Mouse (Mus musculus) myocyte (in vitro differentiated cells): ENCODE measurements around the gene Gm45785. TPM values are rescaled to one million over a fixed set of nuclear protein-coding genes. Genes with fewer than 3 reads are reported as not detected.

ENCODE experiments used
- H3K27me3 ChIP-seq: one replicate; pipeline ENCODE4 v1.6.1; 2011; ENCODE audit not compliant: control insufficient read depth, insufficient read depth, insufficient read length
- H3K36me3 ChIP-seq: one replicate; pipeline ENCODE4 v1.6.1; 2011; ENCODE audit not compliant: control insufficient read depth, insufficient read depth
- H3K4me2 ChIP-seq: one replicate; pipeline ENCODE4 v1.6.1; 2011; ENCODE audit warnings: low read depth, control low read depth
- H3K4me3 ChIP-seq: one replicate; pipeline ENCODE4 v1.5.1; 2011; ENCODE audit warnings: mild to moderate bottlenecking, control low read depth, moderate library complexity
- H3K79me2 ChIP-seq: one replicate; pipeline ENCODE4 v1.6.1; 2011; ENCODE audit not compliant: control insufficient read depth, insufficient read depth
- H3ac ChIP-seq: one replicate; pipeline ENCODE4 v1.6.1; 2011; ENCODE audit not compliant: control insufficient read depth, insufficient read length
- CEBPB ChIP-seq: IDR thresholded peaks from 2 replicates; pipeline ENCODE4 v1.6.1; 2011; ENCODE audit warnings: mild to moderate bottlenecking, moderate library complexity; ENCODE audit not compliant: poor library complexity, insufficient read depth, severe bottlenecking
- E2F4 ChIP-seq: IDR thresholded peaks from one replicate; pipeline ENCODE4 v1.6.1; 2011; ENCODE audit warnings: mild to moderate bottlenecking, control low read depth, moderate library complexity; ENCODE audit not compliant: insufficient read depth
- MAX ChIP-seq: IDR thresholded peaks from one replicate; pipeline ENCODE4 v1.6.1; 2011; ENCODE audit warnings: low read depth, mild to moderate bottlenecking, control low read depth
- MYOD1 ChIP-seq, 3 experiments: IDR thresholded peaks; one replicate each; pipeline ENCODE4 v1.6.1; 2011; ENCODE audit warnings: control low read depth in 2 of 3, low read depth in 2 of 3, mild to moderate bottlenecking in 2 of 3, moderate library complexity in 1 of 3; ENCODE audit not compliant: insufficient read length in 2 of 3, control insufficient read depth in 1 of 3
- MYOG ChIP-seq, 3 experiments: IDR thresholded peaks; one replicate each; pipeline ENCODE4 v1.6.1; 2011; ENCODE audit warnings: control low read depth in 2 of 3, low read depth in 2 of 3, mild to moderate bottlenecking in 2 of 3; ENCODE audit not compliant: insufficient read length in 2 of 3, control insufficient read depth in 1 of 3, insufficient read depth in 1 of 3
- POLR2A ChIP-seq: IDR thresholded peaks from one replicate; pipeline ENCODE4 v1.6.1; 2011; ENCODE audit warnings: low read depth, mild to moderate bottlenecking, control low read depth, moderate library complexity; ENCODE audit not compliant: insufficient read length
- POLR2AphosphoS2 ChIP-seq: IDR thresholded peaks from one replicate; pipeline ENCODE4 v1.6.1; 2011; ENCODE audit warnings: low read depth, control low read depth; ENCODE audit not compliant: insufficient read length
- REST ChIP-seq: IDR thresholded peaks from one replicate; pipeline ENCODE4 v1.6.1; 2011; ENCODE audit warnings: mild to moderate bottlenecking, control low read depth, moderate library complexity; ENCODE audit not compliant: insufficient read depth, insufficient read length
- SRF ChIP-seq: IDR thresholded peaks from one replicate; pipeline ENCODE4 v1.6.1; 2011; ENCODE audit warnings: low read depth; ENCODE audit not compliant: control insufficient read depth, insufficient read length
- TCF12 ChIP-seq: IDR thresholded peaks from one replicate; pipeline ENCODE4 v1.6.1; 2011; ENCODE audit warnings: mild to moderate bottlenecking, control low read depth; ENCODE audit not compliant: poor library complexity, insufficient read depth, severe bottlenecking
- TCF3 ChIP-seq: IDR thresholded peaks from one replicate; pipeline ENCODE4 v1.6.1; 2011; ENCODE audit warnings: low read depth, control low read depth; ENCODE audit not compliant: insufficient read length
- USF1 ChIP-seq: IDR thresholded peaks from one replicate; pipeline ENCODE4 v1.6.1; 2011; ENCODE audit warnings: low read depth, mild to moderate bottlenecking, control low read depth, moderate library complexity
- polyA plus RNA-seq: library from polyadenylated mRNA; unstranded; fragments of >200 nt; fragmentation: generic; extraction: Trizol; gene quantifications from one replicate; pipeline ENCODE4 v1.2.1, GENCODE M21; 2012; ENCODE audit warnings: missing spikeins

Gm45785 gene
- polyA plus RNA-seq, 1 experiment: not detected

GRCm38 (mm10) chr7:140877364-140877763 is 21.2 kb upstream of the Gm45785 start:
- Histone ChIP-seq H3K36me3 (peaks cover 7% of the 10 kb centered on the region), H3ac (no peak overlapping the region), H3K4me3 (no peak overlapping the region), H3K4me2 (no peak overlapping the region), H3K79me2 (peaks cover 1% of the 10 kb centered on the region), H3K27me3 (no peaks in the 10 kb centered on the region)
- TF ChIP-seq MYOD1 (IDR thresholded peaks at IDR 0.05; ENCODE audit: control insufficient read depth in 1 of 3, insufficient read length in 2 of 3, low read depth in 2 of 3): no peak
- no peak for TF ChIP-seq CEBPB
- TF ChIP-seq USF1: no peak
- no peak for TF ChIP-seq E2F4
- no peak for TF ChIP-seq TCF3
- no peak for TF ChIP-seq SRF
- no peak for TF ChIP-seq POLR2AphosphoS2
- TF ChIP-seq POLR2A: no peak
- TF ChIP-seq TCF12: no peak
- no peak for TF ChIP-seq REST
- no peak for TF ChIP-seq MAX
- no peak for TF ChIP-seq MYOG (IDR thresholded peaks at IDR 0.05; ENCODE audit: control insufficient read depth in 1 of 3, insufficient read depth in 1 of 3, insufficient read length in 2 of 3, low read depth in 2 of 3)

GRCm38 (mm10) chr7:140874224-140874623 is 18.1 kb upstream of the Gm45785 start:
- no peaks in the 10 kb centered on the region for H3K79me2 ChIP-seq
- H3K4me2 ChIP-seq: no peak overlapping the region
- no peak for TF ChIP-seq E2F4
- no peak for TF ChIP-seq MYOG (IDR thresholded peaks at IDR 0.05; ENCODE audit: control insufficient read depth in 1 of 3, insufficient read depth in 1 of 3, insufficient read length in 2 of 3, low read depth in 2 of 3)
- TF ChIP-seq TCF12: no peak
- no peak for TF ChIP-seq REST
- no peak for TF ChIP-seq POLR2AphosphoS2
- no peak for TF ChIP-seq USF1
- TF ChIP-seq POLR2A: no peak
- no peak for TF ChIP-seq MAX
- no peak for TF ChIP-seq TCF3
- TF ChIP-seq CEBPB: no peak
- TF ChIP-seq MYOD1 (IDR thresholded peaks at IDR 0.05; ENCODE audit: control insufficient read depth in 1 of 3, insufficient read length in 2 of 3, low read depth in 2 of 3): no peak
- no peak for TF ChIP-seq SRF
- no peaks in the 10 kb centered on the region for H3K27me3 ChIP-seq
- no peak overlapping the region for H3K4me3 ChIP-seq
- peaks cover 16% of the 10 kb centered on the region for H3K36me3 ChIP-seq
- H3ac ChIP-seq: no peak overlapping the region

- H3ac ChIP-seq: no peak overlapping the region
- peaks cover 35% of the 10 kb centered on the region for H3K36me3 ChIP-seq
- no peak for TF ChIP-seq REST
- no peak for TF ChIP-seq CEBPB
- no peak for TF ChIP-seq TCF12
- peak; percentile 32 for TF ChIP-seq POLR2A
- TF ChIP-seq E2F4: no peak
- no peak for TF ChIP-seq MAX
- TF ChIP-seq POLR2AphosphoS2: peak; percentile 98
- H3K27me3 ChIP-seq: no peaks in the 10 kb centered on the region
- H3K79me2 ChIP-seq: peaks cover 18% of the 10 kb centered on the region
- no peak overlapping the region for H3K4me3 ChIP-seq
- no peak overlapping the region for H3K4me2 ChIP-seq
These were observed 8.6 kb upstream of the Gm45785 start for GRCm38 (mm10) chr7:140864761-140865160.

- Histone ChIP-seq H3K27me3 (no peaks in the 10 kb centered on the region), H3K4me2 (peak overlapping the region; percentile 86), H3ac (no peak overlapping the region), H3K79me2 (peaks cover 43% of the 10 kb centered on the region), H3K36me3 (peaks cover 35% of the 10 kb centered on the region), H3K4me3 (peak overlapping the region; percentile 97)
- TF ChIP-seq TCF3: no peak
These were observed 4.6 kb upstream of the Gm45785 start for GRCm38 (mm10) chr7:140860728-140861127.

- H3K4me2 ChIP-seq: peak overlapping the region; percentile 86
- H3K27me3 ChIP-seq: no peaks in the 10 kb centered on the region
- H3ac ChIP-seq: no peak overlapping the region
- H3K36me3 ChIP-seq: peaks cover 31% of the 10 kb centered on the region
- peak overlapping the region; percentile 97 for H3K4me3 ChIP-seq
- TF ChIP-seq REST (no peak), MYOD1 (IDR thresholded peaks at IDR 0.05; ENCODE audit: control insufficient read depth in 1 of 3, insufficient read length in 2 of 3, low read depth in 2 of 3) (peak; percentile 85 to 95 (median 93)), USF1 (no peak), POLR2AphosphoS2 (no peak), SRF (no peak), MYOG (IDR thresholded peaks at IDR 0.05; ENCODE audit: control insufficient read depth in 1 of 3, insufficient read depth in 1 of 3, insufficient read length in 2 of 3, low read depth in 2 of 3) (peak in 2 of 3 experiments; percentile 78 to 80), E2F4 (no peak), CEBPB (no peak), TCF12 (peak; percentile 91)
- peaks cover 50% of the 10 kb centered on the region for H3K79me2 ChIP-seq
These were observed 3.9 kb upstream of the Gm45785 start for GRCm38 (mm10) chr7:140859997-140860396.
